Mouse (Mus musculus) adipose tissue, adult 10 weeks (tissue): Measurements from ENCODE around the gene Soat2. TPM values are rescaled to one million over a fixed set of nuclear protein-coding genes. Genes with fewer than 3 reads are reported as not detected.

ENCODE experiments used
- polyA plus RNA-seq: library from polyadenylated mRNA; stranded (reverse); fragments of 350-450 nt; fragmentation: Illumina TruSeq; extraction: RNeasy Lipid Tissue Mini Kit (QIAGEN cat#74804); gene quantifications from one replicate; pipeline ENCODE4 v1.2.3, GENCODE M21; 2014; ENCODE audit warnings: low read depth, low replicate concordance

Soat2 gene
- polyA plus RNA-seq, result 0.40 TPM

GRCm38 (mm10) chr15:102150301-102151135, at the start of gene Soat2:
Gene Soat2, plus strand, starts transcription at chr15:102150526.

GRCm38 (mm10) chr15:102136129-102136758, 14.1 kb upstream of the Soat2 start, which contains the start of gene Spryd3:
Gene Spryd3, minus strand, starts transcription at chr15:102136234.

GRCm38 (mm10) chr15:102144274-102144711, 6.0 kb upstream of the Soat2 start, which contains the start of gene Igfbp6:
Gene Igfbp6, plus strand, starts transcription at chr15:102144362.

GRCm38 (mm10) chr15:102202971-102203834, 52.9 kb downstream of the Soat2 start, which contains the start of gene Zfp740:
Gene Zfp740, plus strand, starts transcription at chr15:102203249.

GRCm38 (mm10) chr15:102204674-102205505, 54.6 kb downstream of the Soat2 start, which contains the start of gene Csad:
Gene Csad, minus strand, starts transcription at chr15:102204724.

Other genes starting within 250 kb of the Soat2 start
- not detected for gene Krt4, start 225.8 kb upstream of the Soat2 start, polyA plus RNA-seq
- 1.6 TPM for gene Krt79, start 210.2 kb upstream of the Soat2 start, polyA plus RNA-seq
- gene Krt78, start 196.2 kb upstream of the Soat2 start, polyA plus RNA-seq, result 0.19 TPM
- 197 TPM for gene Krt8, start 146.0 kb upstream of the Soat2 start, polyA plus RNA-seq
- gene Krt18, start 122.3 kb upstream of the Soat2 start, polyA plus RNA-seq, result 277 TPM
- 163 TPM for gene Eif4b, start 76.8 kb upstream of the Soat2 start, polyA plus RNA-seq
- 102 TPM for gene Tns2, start 50.1 kb upstream of the Soat2 start, polyA plus RNA-seq
- 54.5 TPM for gene Spryd3, start 14.3 kb upstream of the Soat2 start, polyA plus RNA-seq
- gene Igfbp6, start 6.2 kb upstream of the Soat2 start, polyA plus RNA-seq, result 147 TPM
- gene Zfp740, start 52.7 kb downstream of the Soat2 start, polyA plus RNA-seq, result 63.0 TPM
- gene Csad, start 54.2 kb downstream of the Soat2 start, polyA plus RNA-seq, result 192 TPM
- gene Itgb7, start 81.4 kb downstream of the Soat2 start, polyA plus RNA-seq, result 5.4 TPM
- gene Rarg, start 107.0 kb downstream of the Soat2 start, polyA plus RNA-seq, result 30.3 TPM
- gene Gm9918, start 120.0 kb downstream of the Soat2 start, polyA plus RNA-seq, result 0.14 TPM
- gene Mfsd5, start 128.9 kb downstream of the Soat2 start, polyA plus RNA-seq, result 30.6 TPM
- gene Espl1, start 145.7 kb downstream of the Soat2 start, polyA plus RNA-seq, result 4.2 TPM
- 474 TPM for gene Pfdn5, start 175.6 kb downstream of the Soat2 start, polyA plus RNA-seq
- gene Myg1, start 181.2 kb downstream of the Soat2 start, polyA plus RNA-seq, result 45.1 TPM
- gene Aaas, start 200.2 kb downstream of the Soat2 start, polyA plus RNA-seq, result 14.2 TPM
- 0.10 TPM for gene Sp7, start 216.7 kb downstream of the Soat2 start, polyA plus RNA-seq